Mouse (Mus musculus): ENCODE measurements around the gene Baz2a. TPM values are rescaled to one million over a fixed set of nuclear protein-coding genes. Genes with fewer than 3 reads are reported as not detected.

Baz2a gene
- polyA plus RNA-seq, 1 experiment, result 16.0 TPM

- peak overlapping the region; percentile 93 for H3K4me3 ChIP-seq (ENCODE audit: insufficient read depth, low read depth, low read length)
- peaks cover 6% of the 10 kb centered on the region for H3K4me1 ChIP-seq (ENCODE audit: control insufficient read depth, insufficient read depth, insufficient read length, low read length)
- H3K27ac ChIP-seq (replicated peaks; ENCODE audit: low read depth, low read length), result peak overlapping the region; percentile 76
Measured at GRCm38 (mm10) chr10:128090651-128091563, 470 bp upstream of the Baz2a start.

DNA sequence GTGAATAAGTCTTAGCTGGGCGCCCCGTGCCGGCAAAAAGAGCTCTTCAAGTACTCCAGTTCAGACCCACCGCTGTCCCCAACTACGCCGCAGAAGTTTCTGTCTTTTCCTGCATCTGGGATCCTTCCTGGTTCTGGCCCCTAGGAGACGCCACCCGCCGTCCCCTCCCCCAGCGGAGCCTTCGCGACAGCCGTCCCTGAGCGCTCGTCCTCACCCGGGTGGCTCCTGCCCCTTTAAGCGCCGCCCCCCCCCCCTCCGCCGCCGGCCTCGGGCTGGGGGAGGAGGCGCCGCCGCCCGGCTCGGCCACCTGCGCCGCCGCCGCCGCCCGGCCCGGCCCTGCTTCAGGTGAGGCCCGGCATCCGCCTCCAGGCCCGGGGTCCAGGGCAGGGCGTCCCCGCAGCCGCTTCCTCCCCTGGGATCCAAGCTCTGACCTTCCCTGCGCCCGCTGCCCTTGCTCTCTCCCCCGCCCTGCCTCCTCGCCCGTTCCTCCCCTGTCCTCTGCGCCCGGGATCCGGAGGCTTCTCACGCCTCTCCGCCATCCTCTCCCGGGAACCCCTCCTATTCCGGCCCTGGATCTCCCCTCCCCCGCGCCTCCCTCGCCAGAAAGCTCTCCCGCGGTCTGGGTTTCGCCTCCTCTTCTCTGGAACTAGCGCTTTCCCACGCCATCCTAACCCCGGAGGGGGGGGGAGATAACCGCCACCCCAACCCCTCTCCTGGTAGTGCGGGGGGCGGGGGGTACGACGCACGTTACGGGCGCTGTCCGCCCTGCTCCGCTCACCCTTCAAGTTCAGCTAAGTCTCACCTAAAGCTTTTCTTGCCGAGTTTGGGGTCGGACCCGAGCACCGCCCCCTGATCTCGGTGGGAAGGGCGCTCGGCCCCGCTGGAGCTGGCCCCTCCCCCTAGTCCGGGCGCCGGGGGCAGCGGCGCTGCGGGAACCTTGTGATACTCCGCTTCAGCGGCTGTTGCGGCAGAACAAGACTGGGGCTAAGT lies 1.4 kb downstream of the Baz2a start:
- H3K27ac ChIP-seq (replicated peaks; ENCODE audit: low read depth, low read length), result peak overlapping the region; percentile 96
- peaks cover 8% of the 10 kb centered on the region for H3K4me1 ChIP-seq (ENCODE audit: control insufficient read depth, insufficient read depth, insufficient read length, low read length)
- H3K4me3 ChIP-seq (ENCODE audit: insufficient read depth, low read depth, low read length), result peak overlapping the region; percentile 93

DNA sequence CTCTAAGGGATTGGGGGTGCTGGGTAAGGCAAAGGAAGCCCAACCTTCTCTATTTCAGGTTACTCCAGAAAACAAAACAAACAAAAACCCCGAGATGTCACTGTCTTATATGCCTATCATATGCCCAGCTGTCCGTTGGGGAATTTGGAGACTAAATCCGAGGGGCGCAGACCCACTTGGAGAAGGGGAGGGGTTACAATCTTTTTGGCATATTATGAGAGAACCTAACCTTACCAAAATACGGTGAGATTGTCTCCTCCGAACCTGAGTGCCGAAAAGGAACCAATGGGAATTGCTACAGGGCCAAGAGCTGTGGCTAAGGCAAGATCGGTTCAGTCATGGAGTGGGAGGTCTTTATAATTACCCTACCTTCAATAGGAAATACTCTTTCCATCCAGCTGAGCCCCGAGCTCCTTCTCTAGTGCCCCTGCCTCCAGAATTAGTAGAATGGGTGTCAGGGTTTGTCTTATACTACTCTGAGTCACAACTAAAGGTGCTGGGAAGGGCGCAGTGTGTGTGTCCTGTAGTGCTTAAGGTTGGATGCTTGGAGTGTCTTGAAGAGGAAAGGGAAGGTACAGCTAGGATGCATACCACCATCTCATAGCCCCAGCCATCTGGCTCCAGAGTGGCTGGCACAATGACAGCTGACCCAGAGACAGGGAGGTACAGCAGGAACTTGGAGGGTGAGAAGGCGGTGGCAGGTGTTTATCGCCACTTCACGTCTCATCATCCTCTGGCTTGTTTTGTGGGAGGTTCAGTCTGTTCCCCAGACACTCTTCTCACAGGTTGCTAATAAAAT lies 2.3 kb downstream of the Baz2a start:
- H3K27ac ChIP-seq (replicated peaks; ENCODE audit: low read depth, low read length), result peak overlapping the region; percentile 73
- H3K4me1 ChIP-seq (ENCODE audit: control insufficient read depth, insufficient read depth, insufficient read length, low read length), result peaks cover 9% of the 10 kb centered on the region
- peak overlapping the region; percentile 93 for H3K4me3 ChIP-seq (ENCODE audit: insufficient read depth, low read depth, low read length)

DNA sequence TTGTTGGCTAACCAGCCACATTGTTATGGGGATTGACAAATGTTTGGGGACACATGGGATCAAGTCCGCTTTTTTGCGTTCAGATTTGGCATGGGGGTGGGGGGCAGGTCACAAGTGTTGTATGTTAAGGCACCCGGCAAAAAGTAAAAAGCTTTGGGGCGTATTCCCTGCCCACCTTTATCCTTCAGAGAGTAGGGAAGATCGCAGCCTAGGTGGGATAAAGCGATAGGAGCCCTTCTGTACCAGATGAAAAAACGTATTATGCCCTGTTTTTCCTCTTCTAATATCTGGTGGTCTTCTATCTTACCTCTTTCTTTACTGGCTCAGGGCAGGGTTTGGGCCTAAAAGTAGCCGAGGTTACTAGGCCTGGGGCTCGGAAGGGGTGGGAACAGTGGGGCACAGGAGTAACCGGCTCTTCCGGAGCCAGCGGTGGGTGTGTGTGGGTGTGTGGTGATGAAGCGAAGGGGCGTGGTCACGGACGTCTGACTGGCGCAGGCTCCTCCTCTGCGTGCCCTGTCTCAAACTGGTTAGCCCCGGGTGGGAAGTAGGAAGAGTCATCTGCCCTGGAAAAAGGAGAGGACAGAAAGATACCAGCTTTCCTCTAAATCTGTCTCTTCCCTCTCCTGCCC lies 3.1 kb downstream of the Baz2a start:
- peaks cover 12% of the 10 kb centered on the region for H3K4me1 ChIP-seq (ENCODE audit: control insufficient read depth, insufficient read depth, insufficient read length, low read length)
- H3K4me3 ChIP-seq (ENCODE audit: insufficient read depth, low read depth, low read length), result peak overlapping the region; percentile 93
- H3K27ac ChIP-seq (replicated peaks; ENCODE audit: low read depth, low read length), result peak overlapping the region; percentile 73

DNA sequence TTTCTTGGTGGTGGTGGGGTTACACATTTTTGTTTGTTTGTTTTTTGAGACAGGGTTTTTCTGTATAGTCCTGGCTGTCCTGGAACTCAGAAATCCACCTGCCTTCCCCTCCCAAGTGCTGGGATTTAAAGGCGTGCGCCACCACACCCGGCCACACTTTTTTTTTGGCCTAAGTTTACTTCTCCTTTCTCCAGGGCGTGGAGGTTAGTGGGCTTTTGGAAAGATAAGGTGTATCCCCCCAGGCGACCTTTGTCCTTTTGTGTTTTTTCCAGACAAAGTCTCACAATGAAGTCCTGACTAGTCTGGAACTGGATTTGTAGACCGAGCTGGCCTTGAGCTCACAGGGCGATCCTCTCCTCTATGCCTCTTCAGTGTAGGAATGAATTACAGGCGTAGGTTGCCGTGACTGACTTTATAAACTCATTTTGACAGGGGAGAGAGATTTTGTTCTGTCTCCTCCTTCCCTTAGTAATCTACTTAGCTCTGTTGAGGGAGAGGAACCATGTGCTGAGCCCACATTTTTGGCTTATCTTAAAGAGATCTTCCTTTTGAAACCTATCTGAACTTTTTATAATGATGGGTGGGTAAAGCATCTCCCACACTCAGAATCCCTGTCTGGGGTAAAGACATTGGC lies 3.7 kb downstream of the Baz2a start:
- Histone ChIP-seq H3K27ac (replicated peaks; ENCODE audit: low read depth, low read length) (peak overlapping the region; percentile 60), H3K4me1 (ENCODE audit: control insufficient read depth, insufficient read depth, insufficient read length, low read length) (peaks cover 12% of the 10 kb centered on the region), H3K4me3 (ENCODE audit: insufficient read depth, low read depth, low read length) (no peak overlapping the region)

DNA sequence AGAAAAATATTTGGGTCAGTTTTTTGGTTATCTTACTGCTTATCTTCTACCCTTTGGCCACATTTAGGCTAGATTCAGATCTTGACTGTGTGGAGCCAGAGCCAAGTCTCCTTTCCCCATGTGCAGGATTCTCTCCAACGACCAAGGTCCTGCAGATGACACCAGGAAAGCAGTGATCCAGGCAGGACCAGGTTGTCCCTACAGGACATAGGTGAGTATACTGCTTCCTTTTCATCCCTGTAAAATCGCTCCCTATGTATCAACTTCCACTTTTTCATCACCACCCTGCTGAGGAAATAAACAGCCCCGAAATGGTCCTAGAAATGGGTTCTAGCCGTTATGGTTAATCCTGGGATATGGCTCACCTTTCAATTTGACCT lies 4.9 kb downstream of the Baz2a start:
- peak overlapping the region; percentile 19; the same call in 1 of the 2 replicates for H3K4me3 ChIP-seq (ENCODE audit: insufficient read depth, low read depth, low read length)
- no peak overlapping the region for H3K27ac ChIP-seq (replicated peaks; ENCODE audit: low read depth, low read length)
- peaks cover 12% of the 10 kb centered on the region for H3K4me1 ChIP-seq (ENCODE audit: control insufficient read depth, insufficient read depth, insufficient read length, low read length)

DNA sequence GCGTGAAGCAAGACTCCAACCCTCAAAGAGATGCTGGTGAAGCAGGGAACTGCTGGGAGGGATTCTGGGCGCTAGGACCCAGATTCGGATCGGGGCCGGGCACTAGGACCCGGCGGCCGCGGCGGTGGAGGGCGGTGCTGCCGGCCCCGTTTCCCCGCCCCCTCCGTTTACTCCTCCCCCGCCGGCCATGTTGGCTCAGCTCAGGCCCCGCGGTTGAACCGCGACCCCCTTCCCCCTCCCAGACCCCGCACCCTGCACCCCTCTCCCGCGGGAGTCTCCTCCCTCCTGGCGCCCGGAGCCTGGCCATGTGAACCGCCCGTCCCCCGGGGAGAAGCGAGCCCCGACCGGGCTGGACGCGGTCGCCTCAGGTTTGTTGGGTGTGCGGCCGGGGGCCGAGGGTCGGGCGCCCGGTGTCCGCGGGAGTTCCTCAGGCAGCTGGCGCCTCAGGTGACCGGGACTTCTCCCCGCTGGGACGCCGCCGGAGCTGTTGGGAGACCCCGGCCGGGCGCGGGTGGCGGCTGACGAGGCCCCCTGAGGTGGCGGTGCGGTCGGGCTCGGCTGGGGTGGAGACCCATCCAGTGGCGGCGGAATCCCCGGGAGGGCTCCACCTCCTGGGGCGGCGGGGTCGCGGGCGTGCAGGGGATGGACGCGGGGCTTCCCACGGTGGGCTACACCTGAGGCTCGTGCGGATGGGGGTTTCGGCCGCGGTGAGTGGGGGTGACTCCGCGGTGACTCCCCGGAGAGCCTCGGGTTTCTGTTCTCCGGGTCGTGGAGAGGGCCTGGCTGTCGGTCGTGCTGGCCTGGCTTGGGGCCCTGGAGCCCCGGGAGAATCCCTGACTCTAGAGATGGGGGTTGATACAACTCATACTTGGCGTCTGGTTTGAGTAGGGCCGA lies 5.6 kb downstream of the Baz2a start:
- H3K4me3 ChIP-seq (ENCODE audit: insufficient read depth, low read depth, low read length), result peak overlapping the region; percentile 60
- H3K27ac ChIP-seq (replicated peaks; ENCODE audit: low read depth, low read length), result peak overlapping the region; percentile 9

DNA sequence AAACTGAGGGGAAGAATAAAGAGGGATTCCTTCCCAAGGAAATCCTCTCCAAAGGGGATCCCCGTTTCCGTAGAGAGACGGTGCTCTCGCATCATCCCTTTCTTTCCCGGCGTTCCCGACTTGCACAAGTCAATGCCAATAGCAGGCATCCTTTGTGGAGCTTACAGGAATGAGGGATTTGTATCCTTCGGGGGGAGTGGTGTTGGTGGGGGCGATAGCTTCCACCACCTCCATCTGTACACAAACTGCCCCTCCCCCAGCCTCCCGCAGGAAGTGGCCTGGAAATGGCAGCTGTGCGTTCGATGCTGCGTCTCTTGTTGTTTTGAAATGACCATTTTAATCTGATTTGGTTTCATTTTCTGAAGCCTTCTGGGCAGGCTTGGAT lies 6.2 kb downstream of the Baz2a start:
- Histone ChIP-seq H3K4me3 (ENCODE audit: insufficient read depth, low read depth, low read length) (peak overlapping the region; percentile 60), H3K27ac (replicated peaks; ENCODE audit: low read depth, low read length) (peak overlapping the region; percentile 23)

More for the DNA sequence above, 5.6 kb downstream of the Baz2a start:
- H3K4me1 ChIP-seq (ENCODE audit: control insufficient read depth, insufficient read depth, insufficient read length, low read length), result peaks cover 15% of the 10 kb centered on the region

GRCm38 (mm10) chr10:128110103-128110761 lies 18.9 kb downstream of the Baz2a start:
- Histone ChIP-seq H3K27ac (replicated peaks; ENCODE audit: low read depth, low read length) (no peak overlapping the region), H3K4me3 (ENCODE audit: insufficient read depth, low read depth, low read length) (no peak overlapping the region), H3K4me1 (ENCODE audit: control insufficient read depth, insufficient read depth, insufficient read length, low read length) (no peaks in the 10 kb centered on the region)

More for the DNA sequence above, 6.2 kb downstream of the Baz2a start:
- H3K4me1 ChIP-seq (ENCODE audit: control insufficient read depth, insufficient read depth, insufficient read length, low read length), result peaks cover 16% of the 10 kb centered on the region

- no peak overlapping the region for H3K4me3 ChIP-seq (ENCODE audit: insufficient read depth, low read depth, low read length)
- no peaks in the 10 kb centered on the region for H3K4me1 ChIP-seq (ENCODE audit: control insufficient read depth, insufficient read depth, insufficient read length, low read length)
- H3K27ac ChIP-seq (replicated peaks; ENCODE audit: low read depth, low read length), result no peak overlapping the region
Measured at GRCm38 (mm10) chr10:128111227-128111626, 19.9 kb downstream of the Baz2a start.

DNA sequence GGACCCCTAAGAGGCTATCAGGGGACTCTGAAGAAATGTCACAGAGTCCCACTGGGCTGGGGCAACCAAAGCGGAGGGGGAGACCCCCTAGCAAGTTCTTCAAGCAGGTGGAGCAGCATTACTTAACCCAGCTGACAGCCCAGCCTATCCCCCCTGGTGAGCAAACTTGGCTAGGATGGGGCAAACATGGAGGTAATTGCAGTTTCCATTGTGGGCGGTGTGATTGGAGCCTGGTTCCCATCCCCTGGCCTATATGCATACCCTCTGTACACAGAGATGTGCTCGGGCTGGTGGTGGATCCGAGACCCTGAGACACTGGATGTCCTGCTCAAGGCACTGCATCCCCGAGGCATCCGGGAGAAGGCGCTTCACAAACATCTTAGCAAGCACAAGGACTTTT lies 32.5 kb downstream of the Baz2a start:
- H3K4me1 ChIP-seq (ENCODE audit: control insufficient read depth, insufficient read depth, insufficient read length, low read length), result no peaks in the 10 kb centered on the region
- H3K27ac ChIP-seq (replicated peaks; ENCODE audit: low read depth, low read length), result no peak overlapping the region

DNA sequence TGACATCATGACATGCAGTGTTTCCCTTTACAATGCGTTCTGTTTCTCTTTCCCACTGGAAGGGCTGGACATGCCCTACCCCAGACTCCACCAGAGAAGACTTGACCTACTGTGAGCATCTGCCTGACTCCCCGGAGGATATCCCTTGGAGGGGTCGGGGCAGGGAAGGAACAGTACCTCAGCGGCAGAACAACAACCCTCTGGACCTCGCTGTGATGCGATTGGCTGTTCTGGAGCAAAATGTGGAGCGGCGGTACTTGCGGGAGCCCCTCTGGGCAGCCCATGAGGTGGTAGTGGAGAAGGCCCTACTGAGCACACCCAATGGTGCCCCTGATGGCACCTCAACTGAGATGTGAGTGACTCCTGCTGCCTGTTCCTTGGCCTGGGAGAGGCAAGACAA lies 33.5 kb downstream of the Baz2a start:
- H3K27ac ChIP-seq (replicated peaks; ENCODE audit: low read depth, low read length), result no peak overlapping the region
- H3K4me1 ChIP-seq (ENCODE audit: control insufficient read depth, insufficient read depth, insufficient read length, low read length), result no peaks in the 10 kb centered on the region
- H3K4me3 ChIP-seq (ENCODE audit: insufficient read depth, low read depth, low read length), result no peak overlapping the region

More for the DNA sequence above, 32.5 kb downstream of the Baz2a start:
- H3K4me3 ChIP-seq (ENCODE audit: insufficient read depth, low read depth, low read length), result no peak overlapping the region

DNA sequence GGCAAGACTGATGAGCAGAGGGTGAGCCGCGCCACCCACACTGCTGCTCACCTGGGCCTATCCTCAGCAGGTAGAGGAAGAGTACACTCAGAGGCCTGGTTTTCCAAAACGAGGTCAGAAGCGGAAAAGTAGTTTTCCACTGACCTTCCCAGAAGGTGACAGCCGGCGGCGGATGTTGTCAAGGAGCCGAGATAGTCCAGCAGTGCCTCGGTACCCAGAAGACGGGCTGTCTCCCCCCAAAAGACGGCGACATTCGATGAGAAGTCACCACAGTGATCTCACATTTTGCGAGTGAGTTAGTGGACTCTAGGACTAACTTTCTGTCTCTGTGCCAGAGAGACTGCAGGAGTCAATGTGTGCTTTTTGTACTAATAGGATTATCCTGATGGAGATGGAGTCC lies 34.6 kb downstream of the Baz2a start:
- Histone ChIP-seq H3K4me3 (ENCODE audit: insufficient read depth, low read depth, low read length) (no peak overlapping the region), H3K4me1 (ENCODE audit: control insufficient read depth, insufficient read depth, insufficient read length, low read length) (no peaks in the 10 kb centered on the region), H3K27ac (replicated peaks; ENCODE audit: low read depth, low read length) (no peak overlapping the region)
